Mouse (Mus musculus): ENCODE data around the gene Faap24.

Faap24 gene

DNA sequence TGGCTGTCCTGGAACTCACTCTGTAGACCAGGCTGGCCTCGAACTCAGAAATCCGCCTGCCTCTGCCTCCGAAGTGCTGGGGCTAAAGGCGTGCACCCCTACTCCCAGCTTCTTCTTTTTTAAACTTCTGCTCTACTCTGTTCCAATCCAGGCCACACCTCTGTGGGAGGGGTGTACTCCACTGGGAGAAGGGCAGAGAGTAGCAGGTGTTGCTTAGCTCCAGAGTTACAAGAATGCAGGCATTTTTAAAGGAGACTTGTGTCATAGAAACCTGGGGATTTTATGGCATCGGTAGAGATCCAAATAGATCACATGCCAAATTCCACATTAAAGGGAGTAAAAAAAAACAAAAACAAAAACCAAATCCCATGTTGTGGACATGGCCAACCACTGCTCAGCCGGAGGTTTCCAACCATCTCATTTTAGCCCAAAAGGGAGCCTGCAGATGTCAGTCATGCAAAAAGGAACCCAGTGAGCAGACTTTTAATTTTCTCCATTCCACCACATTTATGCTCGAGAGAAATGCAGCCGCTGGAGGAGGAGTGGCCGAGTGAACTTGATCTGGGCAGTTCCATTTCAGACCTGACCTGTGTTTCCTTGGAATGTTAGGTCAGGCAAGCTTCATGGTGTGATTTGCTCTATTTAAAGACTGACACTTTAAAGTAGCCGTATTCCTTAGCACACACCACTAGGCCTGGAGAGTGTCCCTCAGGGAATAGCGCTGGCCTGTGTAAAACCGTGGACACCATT, 31.3 kb downstream of the Faap24 start:
- DNase-seq: no peak

DNA sequence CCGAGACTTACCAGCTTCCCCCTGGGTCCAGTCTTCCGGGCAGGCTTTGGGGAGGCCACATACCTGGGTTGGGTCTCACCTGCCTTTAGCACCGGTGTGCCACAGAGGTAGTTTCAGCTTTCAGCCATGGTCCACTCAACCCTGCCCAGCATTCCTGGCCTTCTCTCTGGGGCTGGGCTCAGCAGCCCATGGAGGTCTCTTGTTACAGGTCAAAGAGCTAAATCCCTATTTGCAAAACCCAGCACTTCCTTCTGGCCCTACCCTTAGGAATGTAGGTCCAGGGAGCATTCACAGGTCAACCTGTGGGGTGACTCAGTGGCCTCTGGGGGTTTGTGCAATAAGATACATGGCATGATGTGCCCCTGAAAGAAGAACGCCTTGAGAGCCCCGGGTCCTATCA, 33.8 kb downstream of the Faap24 start:
- DNase-seq: no peak

DNA sequence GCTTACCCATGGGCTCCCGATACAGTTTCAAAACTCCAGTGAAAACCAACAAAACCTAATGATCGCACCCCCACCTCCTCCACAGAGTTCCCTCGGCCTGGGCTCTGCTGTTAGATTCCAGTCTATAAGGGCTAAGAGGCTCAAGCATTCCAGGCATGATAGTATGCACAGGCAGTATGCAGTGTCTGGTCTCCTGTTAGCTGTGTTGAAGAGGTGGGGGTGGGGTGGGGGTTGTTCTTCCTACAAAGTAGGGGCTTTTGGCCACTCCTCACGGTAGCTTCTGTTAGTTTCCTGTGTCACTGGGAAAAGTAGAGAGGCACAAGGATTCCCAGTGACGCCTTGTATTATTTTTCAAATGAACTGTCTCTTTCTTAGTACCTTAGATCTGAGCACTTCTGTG, 34.4 kb downstream of the Faap24 start:
- no peak for DNase-seq

DNA sequence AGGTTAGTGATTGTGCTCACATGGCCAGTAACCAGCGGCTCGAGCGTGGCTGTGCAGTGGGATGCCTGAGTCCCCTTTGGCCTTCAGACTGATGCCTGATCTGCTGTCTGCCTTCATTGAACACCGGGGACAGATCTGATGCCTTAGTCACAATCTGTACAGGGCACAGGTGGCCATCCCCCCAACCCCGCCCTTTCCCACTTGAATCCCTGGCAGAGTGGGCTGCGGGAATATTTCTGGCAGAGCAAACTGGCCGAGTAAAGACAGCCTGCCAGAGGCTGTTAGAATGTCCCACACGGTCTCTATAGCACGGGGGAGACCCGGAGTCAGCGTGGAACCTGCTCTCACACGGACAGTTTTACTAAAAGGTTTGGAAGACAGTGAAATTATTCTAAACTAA, 39.0 kb downstream of the Faap24 start:
- no peak for DNase-seq

DNA sequence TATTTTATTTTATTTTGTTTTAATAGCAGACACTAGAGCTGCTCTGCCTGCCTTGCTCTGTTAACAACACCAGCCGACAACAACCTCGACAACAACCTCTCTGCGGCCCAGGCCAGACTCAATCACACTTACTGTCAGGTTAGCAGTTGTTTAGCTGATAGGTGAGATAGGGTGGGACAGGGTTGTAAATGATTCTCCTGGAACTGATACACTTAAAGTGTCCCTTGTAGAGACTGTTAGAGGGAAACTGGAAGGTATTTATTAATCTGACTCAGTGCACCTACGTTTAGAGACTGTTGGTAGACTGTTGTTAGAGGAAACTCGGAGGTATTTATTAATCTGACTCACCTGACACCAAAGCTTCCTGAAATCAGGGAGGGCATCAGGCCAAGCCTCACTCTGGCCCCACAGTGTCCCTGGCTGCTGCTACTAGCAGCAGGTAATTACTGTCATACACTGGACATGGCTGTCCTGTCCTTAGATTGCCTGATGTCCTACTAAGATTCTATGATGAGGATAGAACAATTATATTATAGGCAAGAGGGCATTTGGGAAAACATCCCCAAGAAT, 41.2 kb downstream of the Faap24 start:
- DNase-seq: no peak

DNA sequence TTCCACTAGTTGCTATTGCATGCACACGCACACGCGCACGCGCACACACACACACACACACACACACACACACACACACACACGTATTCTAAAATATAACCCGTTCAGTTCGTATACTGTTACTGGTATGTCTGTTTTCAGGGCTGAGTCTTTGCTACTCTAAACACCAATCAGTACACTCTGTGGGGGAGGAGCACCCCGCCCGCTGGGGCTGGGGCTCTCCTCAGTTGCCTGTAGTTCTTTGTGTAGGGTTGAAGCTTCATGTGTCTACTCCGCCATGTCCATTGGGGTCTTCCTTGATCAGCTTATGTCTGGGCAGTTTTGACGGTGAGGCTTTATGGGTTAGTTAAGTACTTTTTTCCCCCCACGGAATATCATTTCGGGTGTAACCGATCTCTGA, 43.3 kb downstream of the Faap24 start:
- no peak for DNase-seq

DNA sequence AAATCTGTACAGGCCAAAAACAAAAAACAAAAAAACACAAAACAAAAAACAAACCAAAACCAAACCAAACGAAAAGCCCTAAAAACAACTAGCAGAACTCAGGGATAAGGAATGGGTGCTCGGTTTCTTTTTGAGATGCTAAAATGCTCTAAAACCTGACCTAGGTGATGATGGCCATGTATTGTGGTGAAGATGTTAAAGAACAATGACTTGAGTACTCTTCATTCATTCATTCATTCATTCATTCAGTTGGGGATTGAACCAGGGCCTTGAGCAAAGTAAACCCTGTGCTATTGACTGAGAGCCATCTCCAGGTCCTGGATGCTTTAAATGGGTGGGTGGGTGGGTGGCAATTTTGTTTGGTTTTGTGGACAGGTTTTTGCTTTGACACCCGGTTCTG, 45.5 kb downstream of the Faap24 start:
- no peak for DNase-seq

DNA sequence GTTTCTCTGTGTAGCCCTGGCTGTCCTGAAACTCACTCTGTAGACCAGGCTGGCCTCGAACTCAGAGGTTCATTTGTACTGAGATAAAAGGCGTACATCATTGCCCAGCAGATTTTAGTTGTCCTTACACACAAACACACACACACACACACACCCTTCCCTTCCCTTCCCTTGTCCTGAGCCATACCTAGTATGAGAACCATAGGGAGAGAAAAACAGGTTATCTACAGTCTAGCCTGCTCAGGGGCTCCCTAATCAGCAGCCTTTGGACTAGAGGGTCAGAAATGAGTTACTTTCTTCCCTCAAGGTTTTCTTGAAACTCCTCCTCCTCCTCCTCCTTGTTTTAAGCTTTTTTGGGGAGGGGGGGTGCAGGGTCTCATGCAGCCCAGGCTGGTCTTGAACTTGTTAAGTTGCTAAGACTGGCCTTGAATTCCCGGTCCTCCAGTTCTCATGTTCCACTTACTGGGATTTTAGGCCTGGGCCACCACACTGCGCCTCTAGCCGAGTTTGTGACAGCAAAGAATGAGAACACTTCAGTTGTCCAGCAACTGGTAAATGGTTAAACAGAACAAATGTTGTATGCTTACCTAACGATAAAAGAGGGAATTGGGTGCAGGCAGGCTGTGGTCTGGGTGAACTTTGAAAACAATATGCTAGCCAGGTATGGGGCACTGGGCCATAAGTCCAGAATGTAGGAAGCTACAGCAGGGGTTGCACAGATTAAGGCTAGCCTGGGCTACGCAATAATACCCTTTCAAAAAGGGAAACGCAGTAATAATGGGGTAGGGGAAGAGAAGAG, 46.6 kb downstream of the Faap24 start:
- DNase-seq: no peak

DNA sequence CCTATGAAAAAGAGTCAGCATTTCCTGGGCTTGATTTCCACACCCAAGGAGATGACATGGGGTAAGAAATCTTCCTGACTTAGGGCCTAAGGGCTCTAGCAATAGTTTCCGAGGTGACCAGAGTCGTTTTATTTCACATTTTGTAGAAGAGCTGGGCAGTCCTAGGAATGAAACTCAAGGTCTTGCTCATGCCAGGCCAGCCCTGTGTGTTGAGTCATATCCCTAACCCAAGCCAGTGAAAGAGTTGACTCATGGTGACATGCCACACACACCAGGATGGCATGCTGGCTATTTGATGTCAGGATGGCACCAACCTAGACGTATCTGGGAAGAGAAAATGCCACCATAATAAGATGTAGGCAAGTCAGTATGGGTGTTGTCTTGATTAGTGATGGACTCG, 47.6 kb downstream of the Faap24 start:
- DNase-seq: no peak

DNA sequence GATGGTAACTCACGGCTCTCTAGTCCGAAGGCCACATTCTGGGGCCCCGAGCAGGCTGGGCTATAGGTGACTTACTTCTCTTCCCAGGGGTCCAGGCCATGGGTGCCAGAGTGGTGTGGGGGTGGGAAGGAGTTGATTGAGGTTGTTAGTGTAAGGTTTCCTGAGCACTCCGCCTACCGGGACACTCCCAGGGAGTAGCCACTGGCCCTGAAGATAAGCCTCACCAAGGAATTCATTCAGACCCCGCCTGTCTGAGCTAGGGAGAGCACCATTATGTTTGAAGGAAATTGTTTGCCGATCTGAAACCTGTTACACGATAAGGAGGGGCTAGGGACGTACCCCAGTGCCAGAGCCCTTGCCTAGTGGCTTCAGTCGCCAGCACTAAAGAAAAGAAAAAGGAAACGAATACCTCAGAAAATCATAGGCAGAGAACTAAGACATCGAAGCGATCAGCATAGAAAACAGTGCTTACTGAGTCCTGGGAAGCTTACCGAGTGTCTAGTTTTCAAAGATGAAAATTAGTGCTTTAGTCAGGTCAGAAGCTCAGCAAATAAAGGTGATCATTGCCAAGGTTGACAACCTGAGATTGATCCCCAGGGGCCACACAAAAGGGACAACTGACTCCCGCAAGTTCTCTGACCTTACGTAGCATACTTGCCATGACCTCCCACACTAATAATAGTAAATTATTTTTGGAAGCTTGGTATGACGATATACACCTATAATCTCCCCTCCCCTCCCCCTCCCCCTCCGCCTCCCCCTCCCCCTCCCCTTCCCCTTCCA, 48.5 kb downstream of the Faap24 start:
- peak; percentile 88 for DNase-seq

DNA sequence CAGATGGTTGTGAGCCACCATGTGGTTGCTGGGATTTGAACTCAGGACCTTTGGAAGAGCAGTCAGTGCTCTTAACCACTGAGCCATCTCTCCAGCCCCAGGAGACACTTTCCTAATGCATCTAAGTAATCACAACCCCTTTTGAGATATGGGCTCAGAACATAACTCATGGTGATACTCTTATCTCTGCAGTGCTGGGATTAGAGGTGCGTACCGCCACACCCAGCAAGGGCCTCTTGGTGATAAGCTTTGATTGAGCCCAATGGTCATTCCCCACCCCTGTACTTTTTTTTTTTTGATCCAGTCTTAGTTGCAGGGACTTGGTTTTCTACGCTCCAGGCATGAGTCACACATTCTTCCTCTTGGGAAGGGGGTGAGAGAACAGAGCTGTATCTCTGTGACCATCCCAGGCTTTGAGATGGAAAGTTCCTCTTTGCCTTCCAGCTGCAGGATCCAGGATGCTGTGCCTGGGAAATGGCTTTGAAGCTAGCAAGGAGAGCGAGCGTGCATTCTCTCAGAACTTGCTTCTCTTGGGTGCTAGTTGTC, 51.8 kb downstream of the Faap24 start:
- DNase-seq: peak; percentile 83

DNA sequence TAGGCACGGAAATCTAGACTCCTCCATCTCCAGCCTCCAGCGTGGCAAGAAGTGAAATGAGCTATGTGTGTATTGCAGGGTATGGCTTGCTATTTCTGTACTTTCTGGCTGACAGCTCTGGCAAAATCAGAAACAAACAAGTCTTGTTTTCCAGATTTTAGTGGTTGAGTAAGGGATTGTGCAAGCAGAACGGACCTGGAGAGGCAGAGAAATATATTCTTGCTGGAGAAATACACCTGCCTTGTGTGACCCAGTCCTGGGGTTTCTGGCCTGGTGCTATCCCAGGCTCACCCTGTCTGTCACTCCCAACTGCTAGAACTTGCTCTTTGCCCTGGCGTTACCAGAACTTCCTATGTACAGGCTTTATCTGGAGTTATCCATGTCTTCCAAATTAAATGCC, 54.1 kb downstream of the Faap24 start:
- DNase-seq: no peak
